Mouse (Mus musculus) midbrain, embryonic 13.5 days (tissue): ENCODE measurements around the gene Ncor1. TPM values are rescaled to one million over a fixed set of nuclear protein-coding genes. Genes with fewer than 3 reads are reported as not detected.
"Not testable (repeated sequence)": the region's sequence is repeated elsewhere in the genome, so short reads cannot be mapped to it uniquely, and the experiment has no call there.

Source experiments
- ATAC-seq: fragments of 200-750 bp; cut with Nextera tagmentation; 2 replicates; pipeline ENCODE4 v1.8.0; 2017; ENCODE audit warnings: mild to moderate bottlenecking, moderate TSS enrichment, moderate library complexity
- H3K27ac ChIP-seq: fragments of 300-500 bp; sonication (generic); 2 replicates; pipeline ENCODE4 v1.5.1; 2015; ENCODE audit warnings: inconsistent platforms, mild to moderate bottlenecking, moderate library complexity
- H3K27me3 ChIP-seq: fragments of 300-500 bp; sonication (generic); 2 replicates; pipeline ENCODE4 v1.6.1; 2015; ENCODE audit warnings: mild to moderate bottlenecking, inconsistent platforms
- H3K36me3 ChIP-seq: fragments of 300-500 bp; sonication (generic); 2 replicates; pipeline ENCODE4 v1.6.1; 2015; ENCODE audit warnings: mild to moderate bottlenecking, inconsistent platforms
- H3K4me1 ChIP-seq: fragments of 300-500 bp; sonication (generic); replicated peaks from 2 replicates; pipeline ENCODE4 v1.6.1; 2015; ENCODE audit warnings: inconsistent platforms
- H3K4me2 ChIP-seq: fragments of 300-500 bp; sonication (generic); replicated peaks from 2 replicates; pipeline ENCODE4 v1.6.1; 2015; ENCODE audit warnings: moderate library complexity, mild to moderate bottlenecking, inconsistent platforms
- H3K4me3 ChIP-seq: fragments of 300-500 bp; sonication (generic); replicated peaks from 2 replicates; pipeline ENCODE4 v1.5.1; 2015; ENCODE audit warnings: mild to moderate bottlenecking, inconsistent platforms
- H3K9ac ChIP-seq: fragments of 300-500 bp; sonication (generic); replicated peaks from 2 replicates; pipeline ENCODE4 v1.6.1; 2015; ENCODE audit warnings: mild to moderate bottlenecking, inconsistent platforms
- H3K9me3 ChIP-seq: fragments of 300-500 bp; sonication (generic); 2 replicates; pipeline ENCODE4 v1.6.1; 2016; ENCODE audit warnings: mild to moderate bottlenecking, inconsistent platforms
- WGBS: fragments of 180-500 bp; shearing (Covaris S2); methylation state at CpG from one replicate; pipeline ENCODE4 v1.1.7; 2015; 5-methylcytosine and 5-hydroxymethylcytosine counted together
- polyA plus RNA-seq: library from polyadenylated mRNA; unstranded; fragments of >200 nt; fragmentation: Nextera tagmentation; extraction: Ambion mirVana; gene quantifications from 2 replicates; pipeline ENCODE4 v1.2.1, GENCODE M21; 2015

Gene Ncor1
- polyA plus RNA-seq, 1 experiment from 2014 or later, result 174 TPM

DNA sequence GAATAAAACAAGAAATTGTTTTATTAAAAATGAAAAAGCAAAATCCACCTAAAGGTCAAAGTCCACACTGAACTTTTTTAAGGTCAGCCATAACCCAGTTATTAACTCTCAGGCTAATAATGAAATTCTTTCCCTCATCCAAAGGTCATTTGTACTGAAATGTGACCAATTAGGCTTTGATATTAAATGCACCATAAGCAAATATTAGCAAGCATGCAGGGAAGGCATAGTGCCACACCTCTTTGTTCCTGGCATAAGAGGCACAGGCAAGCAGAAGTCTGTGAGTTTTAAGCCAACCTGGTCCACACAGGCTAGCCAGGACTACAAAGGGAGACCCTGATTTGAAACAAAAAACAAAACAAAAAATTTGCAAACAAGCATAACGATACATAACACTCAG, 48.7 kb downstream of the Ncor1 start:
- 100% methylated on average over 1 of the region's 1 CpGs for WGBS

DNA sequence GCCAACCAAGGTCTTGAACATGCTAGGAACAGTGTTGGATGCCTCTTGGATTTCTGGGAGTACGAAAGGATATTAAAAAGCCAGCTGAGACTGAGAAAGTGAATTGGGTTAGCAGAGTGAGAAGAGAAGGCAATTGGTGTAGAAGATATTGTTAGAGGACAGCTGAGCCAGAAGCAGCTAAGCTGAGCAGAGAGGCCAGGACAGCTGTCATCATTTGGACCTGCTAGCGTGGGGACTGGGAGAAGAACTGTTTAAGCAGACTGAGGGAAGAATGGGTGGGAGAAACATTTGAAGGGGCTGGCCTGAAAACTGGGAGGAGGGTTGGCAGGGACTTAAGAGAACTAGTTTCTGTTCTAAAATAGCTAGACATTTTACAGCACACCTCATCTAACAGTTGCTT, 49.5 kb downstream of the Ncor1 start:
- Histone ChIP-seq H3K9me3 (no peaks in the 10 kb centered on the region), H3K4me1 (no peaks in the 10 kb centered on the region), H3K4me2 (no peak overlapping the region), H3K27ac (no peak overlapping the region), H3K27me3 (no peaks in the 10 kb centered on the region), H3K4me3 (no peak overlapping the region), H3K9ac (no peak overlapping the region), H3K36me3 (peaks cover 27% of the 10 kb centered on the region)
- no peak for ATAC-seq
- 89% methylated on average over 2 of the region's 2 CpGs for WGBS

More for the DNA sequence above, 48.7 kb downstream of the Ncor1 start:
- no peak overlapping the region for H3K27ac ChIP-seq
- ATAC-seq, result no peak
- H3K36me3 ChIP-seq, result peaks cover 34% of the 10 kb centered on the region
- no peaks in the 10 kb centered on the region for H3K9me3 ChIP-seq
- H3K4me2 ChIP-seq, result no peak overlapping the region
- no peak overlapping the region for H3K9ac ChIP-seq
- H3K4me3 ChIP-seq, result no peak overlapping the region
- H3K27me3 ChIP-seq, result no peaks in the 10 kb centered on the region
- H3K4me1 ChIP-seq, result no peaks in the 10 kb centered on the region

DNA sequence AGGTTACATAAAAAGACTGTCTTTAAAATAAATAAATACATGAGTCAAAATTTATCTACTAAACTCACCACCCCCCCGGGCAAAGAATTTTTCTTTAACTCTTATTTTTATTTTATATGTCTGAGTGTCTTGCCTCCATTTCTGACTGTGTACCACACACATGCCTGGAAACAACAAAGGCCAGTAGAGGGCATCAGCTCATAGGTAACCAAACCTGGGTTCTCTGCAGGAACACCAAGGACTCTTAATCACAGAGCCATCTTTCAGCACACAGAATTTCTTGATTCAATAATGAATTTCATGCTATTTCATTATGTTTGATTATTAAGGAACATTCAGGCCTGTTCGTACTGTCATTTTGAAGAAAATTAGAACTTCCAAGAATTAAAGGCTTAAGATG, 61.9 kb downstream of the Ncor1 start:
- H3K4me2 ChIP-seq, result no peak overlapping the region
- no peak overlapping the region for H3K27ac ChIP-seq
- 90% methylated on average over 2 of the region's 2 CpGs for WGBS
- H3K36me3 ChIP-seq, result peaks cover 34% of the 10 kb centered on the region
- H3K4me1 ChIP-seq, result no peaks in the 10 kb centered on the region
- no peaks in the 10 kb centered on the region for H3K27me3 ChIP-seq
- H3K9me3 ChIP-seq, result no peaks in the 10 kb centered on the region
- no peak overlapping the region for H3K4me3 ChIP-seq
- H3K9ac ChIP-seq, result no peak overlapping the region
- no peak for ATAC-seq

DNA sequence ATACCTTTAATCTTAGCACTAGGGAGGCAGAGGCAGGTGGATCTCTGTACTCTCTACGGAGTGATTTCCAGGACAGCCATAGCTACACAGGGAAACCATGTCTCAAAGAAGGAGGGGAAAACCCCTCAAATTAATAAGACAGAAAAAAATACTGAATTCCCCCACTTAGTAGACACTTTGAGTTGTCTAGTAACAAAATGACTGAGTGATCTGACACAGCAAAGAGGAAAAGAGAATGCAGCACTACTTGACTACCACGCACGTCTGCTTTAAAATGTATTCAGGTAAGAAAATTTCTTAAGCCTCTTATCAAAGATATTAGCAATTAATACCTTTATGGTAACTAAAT, 70.0 kb downstream of the Ncor1 start:
- H3K4me1 ChIP-seq, result no peaks in the 10 kb centered on the region
- WGBS, result 98% methylated on average over 3 of the region's 3 CpGs
- no peak overlapping the region for H3K9ac ChIP-seq
- no peak for ATAC-seq
- peaks cover 38% of the 10 kb centered on the region for H3K36me3 ChIP-seq
- H3K27ac ChIP-seq, result no peak overlapping the region
- H3K4me2 ChIP-seq, result no peak overlapping the region
- H3K4me3 ChIP-seq, result no peak overlapping the region
- no peaks in the 10 kb centered on the region for H3K27me3 ChIP-seq
- no peaks in the 10 kb centered on the region for H3K9me3 ChIP-seq

DNA sequence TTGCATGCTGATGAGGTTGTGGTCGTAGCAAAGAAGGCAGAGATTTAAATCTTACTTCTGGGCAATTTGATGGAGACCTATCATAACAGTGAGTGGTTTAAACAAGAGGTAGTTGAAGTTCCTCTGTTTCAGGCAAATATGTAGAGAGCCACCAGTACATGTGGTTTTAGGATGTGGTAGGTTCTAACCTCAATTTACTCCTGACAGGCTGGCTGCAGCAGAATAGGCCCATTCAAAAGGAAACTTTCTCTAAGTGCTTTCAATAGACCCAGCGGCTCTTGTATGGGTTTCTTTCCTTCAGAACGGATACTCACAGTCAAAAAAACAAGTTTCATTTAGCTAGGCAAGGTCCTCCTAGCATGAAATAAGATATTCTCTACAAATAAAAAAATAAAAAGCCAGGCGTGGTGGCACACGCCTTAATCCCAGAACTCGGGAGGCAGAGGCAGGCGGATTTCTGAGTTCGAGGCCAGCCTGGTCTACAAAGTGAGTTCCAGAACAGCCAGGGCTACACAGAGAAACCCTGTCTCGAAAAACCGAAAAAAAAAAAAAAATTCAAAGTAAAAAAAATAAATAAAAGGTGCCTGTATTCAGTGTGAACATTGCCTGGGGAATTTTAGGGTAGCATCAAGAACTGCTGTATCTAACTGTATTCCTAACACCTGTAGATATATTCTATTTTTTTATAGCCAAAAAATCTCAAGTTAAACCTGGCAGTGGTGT, 70.6 kb downstream of the Ncor1 start:
- WGBS, result 91% methylated on average over 10 of the region's 10 CpGs
- Histone ChIP-seq H3K4me2 (no peak overlapping the region), H3K4me3 (no peak overlapping the region), H3K27ac (no peak overlapping the region), H3K9ac (no peak overlapping the region), H3K36me3 (peaks cover 41% of the 10 kb centered on the region), H3K9me3 (no peaks in the 10 kb centered on the region), H3K27me3 (no peaks in the 10 kb centered on the region), H3K4me1 (no peaks in the 10 kb centered on the region)
- no peak for ATAC-seq

DNA sequence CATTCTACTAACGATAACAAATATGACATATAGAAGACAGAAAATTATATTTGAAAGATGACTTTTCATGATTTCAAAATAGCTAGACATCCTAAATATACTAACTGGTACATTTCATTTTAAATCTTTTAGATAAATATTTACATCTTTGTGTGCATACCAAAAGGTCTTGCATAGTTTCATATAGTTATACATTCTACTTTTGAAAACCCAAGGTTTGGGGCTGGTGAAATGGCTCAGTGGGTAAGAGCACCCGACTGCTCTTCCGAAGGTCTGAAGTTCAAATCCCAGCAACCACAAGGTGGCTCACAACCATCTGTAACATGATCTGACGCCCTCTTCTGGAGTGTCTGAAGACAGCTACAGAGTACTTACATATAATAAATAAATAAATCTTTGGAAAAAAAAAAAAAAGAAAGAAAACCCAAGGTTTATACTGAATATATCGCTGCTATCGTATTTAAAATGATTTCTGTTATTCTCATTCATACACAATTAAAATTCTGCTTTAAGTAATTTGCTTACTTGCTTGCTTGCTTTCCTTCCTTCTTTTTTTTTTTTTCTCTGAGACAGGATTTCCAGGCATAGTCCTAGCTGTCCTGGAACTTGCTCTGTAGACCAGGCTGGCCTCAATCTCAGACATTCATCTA, 81.0 kb downstream of the Ncor1 start:
- not testable (repeated sequence) for H3K4me3 ChIP-seq, H3K9me3 ChIP-seq, H3K27me3 ChIP-seq, H3K4me2 ChIP-seq, H3K27ac ChIP-seq, H3K4me1 ChIP-seq, ATAC-seq, H3K9ac ChIP-seq
- H3K36me3 ChIP-seq, result peaks cover 41% of the 10 kb centered on the region
- WGBS, result 89% methylated on average over 6 of the region's 6 CpGs

DNA sequence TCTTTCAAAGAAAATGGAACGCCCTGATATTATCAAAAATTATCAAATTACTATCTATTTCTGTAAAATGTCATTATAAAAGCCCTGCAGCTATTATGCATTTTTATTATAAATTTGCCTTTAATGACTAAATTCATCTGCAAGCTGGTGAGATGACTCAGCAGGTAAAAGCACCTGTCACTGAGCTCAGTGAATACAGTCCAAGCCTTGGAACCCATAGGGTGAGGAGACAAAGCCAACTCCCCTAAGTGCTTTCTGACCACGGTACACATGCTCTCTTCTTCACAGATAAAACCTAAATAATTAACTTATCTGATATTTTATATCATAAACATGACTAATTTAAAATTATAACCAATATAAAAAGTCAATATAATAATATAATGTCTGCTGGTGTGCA, 86.6 kb downstream of the Ncor1 start:
- Histone ChIP-seq H3K27ac (no peak overlapping the region), H3K9ac (no peak overlapping the region), H3K4me2 (no peak overlapping the region), H3K9me3 (no peaks in the 10 kb centered on the region), H3K36me3 (peaks cover 39% of the 10 kb centered on the region), H3K4me3 (no peak overlapping the region), H3K4me1 (no peaks in the 10 kb centered on the region), H3K27me3 (no peaks in the 10 kb centered on the region)
- WGBS, result 93% methylated on average over 2 of the region's 2 CpGs
- ATAC-seq, result no peak

DNA sequence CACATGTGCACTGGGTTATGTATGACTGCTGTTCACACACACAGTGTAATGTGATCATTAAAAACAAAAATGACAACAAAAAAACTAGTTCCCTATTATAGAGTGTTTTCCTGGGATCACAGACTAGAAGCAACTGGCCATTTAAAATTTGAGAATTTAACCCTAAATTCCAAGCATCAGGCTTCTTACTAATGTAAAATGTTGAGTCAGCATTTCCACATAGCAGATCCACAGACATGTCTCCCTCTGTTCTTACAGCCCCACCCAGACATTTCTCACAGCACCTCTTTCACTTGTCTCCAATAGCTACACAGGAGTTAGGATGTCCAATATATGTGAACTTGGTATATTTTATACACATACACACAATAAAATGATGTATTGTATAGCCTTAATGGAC, 88.4 kb downstream of the Ncor1 start:
- peaks cover 45% of the 10 kb centered on the region for H3K36me3 ChIP-seq
- H3K27ac ChIP-seq, result no peak overlapping the region
- H3K9ac ChIP-seq, result no peak overlapping the region
- ATAC-seq, result no peak
- no peak overlapping the region for H3K4me2 ChIP-seq
- no peaks in the 10 kb centered on the region for H3K9me3 ChIP-seq
- H3K4me3 ChIP-seq, result no peak overlapping the region
- no peaks in the 10 kb centered on the region for H3K27me3 ChIP-seq
- H3K4me1 ChIP-seq, result no peaks in the 10 kb centered on the region

DNA sequence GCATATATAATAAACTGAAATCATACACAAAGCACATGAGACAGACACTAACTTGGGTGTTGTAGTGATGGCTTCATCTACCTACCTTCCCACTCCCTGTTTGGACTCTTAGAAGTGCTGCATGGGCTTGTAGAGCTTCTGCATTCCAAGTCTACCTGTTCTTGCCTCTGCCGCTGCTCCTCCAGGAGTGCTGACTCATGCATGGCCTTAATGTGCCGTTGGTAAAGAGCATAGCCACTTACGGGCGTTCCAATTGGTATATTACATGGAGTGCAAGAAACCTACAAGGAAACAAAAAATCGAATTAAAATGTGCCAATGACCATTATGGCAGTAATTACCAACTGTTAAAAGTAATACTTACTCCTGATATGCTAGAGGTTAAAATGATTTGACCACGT, 91.5 kb downstream of the Ncor1 start:
- 93% methylated on average over 6 of the region's 6 CpGs for WGBS
- no peak overlapping the region for H3K4me2 ChIP-seq

DNA sequence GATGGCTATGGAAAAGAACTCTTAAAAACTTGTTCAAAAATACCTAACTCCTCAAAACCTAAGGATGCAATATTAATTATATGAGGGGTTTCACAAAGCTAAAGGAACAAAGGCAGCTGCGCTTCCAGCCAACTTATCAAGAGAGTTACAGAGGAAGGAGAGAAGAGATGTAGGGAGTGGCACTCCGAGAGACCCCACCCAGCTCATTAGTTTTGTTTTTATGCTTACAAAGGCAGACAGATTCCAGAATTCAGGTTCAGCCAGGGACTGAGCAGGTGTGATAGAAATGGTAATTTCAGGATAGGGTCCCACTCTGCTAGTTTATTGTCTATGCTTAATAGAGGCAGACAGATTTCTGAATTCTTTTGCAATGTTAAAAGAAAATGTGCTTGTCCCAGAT, 103.1 kb downstream of the Ncor1 start:
- WGBS, result 94% methylated on average over 2 of the region's 2 CpGs
- Histone ChIP-seq H3K9me3 (no peaks in the 10 kb centered on the region), H3K36me3 (peaks cover 58% of the 10 kb centered on the region), H3K27me3 (no peaks in the 10 kb centered on the region), H3K4me2 (no peak overlapping the region), H3K9ac (no peak overlapping the region), H3K27ac (no peak overlapping the region), H3K4me3 (no peak overlapping the region), H3K4me1 (no peaks in the 10 kb centered on the region)
- ATAC-seq, result no peak

More for the DNA sequence above, 91.5 kb downstream of the Ncor1 start:
- ATAC-seq, result no peak
- no peaks in the 10 kb centered on the region for H3K9me3 ChIP-seq
- no peaks in the 10 kb centered on the region for H3K27me3 ChIP-seq
- H3K27ac ChIP-seq, result no peak overlapping the region
- H3K36me3 ChIP-seq, result peaks cover 35% of the 10 kb centered on the region
- H3K4me3 ChIP-seq, result no peak overlapping the region
- H3K9ac ChIP-seq, result no peak overlapping the region
- no peaks in the 10 kb centered on the region for H3K4me1 ChIP-seq

DNA sequence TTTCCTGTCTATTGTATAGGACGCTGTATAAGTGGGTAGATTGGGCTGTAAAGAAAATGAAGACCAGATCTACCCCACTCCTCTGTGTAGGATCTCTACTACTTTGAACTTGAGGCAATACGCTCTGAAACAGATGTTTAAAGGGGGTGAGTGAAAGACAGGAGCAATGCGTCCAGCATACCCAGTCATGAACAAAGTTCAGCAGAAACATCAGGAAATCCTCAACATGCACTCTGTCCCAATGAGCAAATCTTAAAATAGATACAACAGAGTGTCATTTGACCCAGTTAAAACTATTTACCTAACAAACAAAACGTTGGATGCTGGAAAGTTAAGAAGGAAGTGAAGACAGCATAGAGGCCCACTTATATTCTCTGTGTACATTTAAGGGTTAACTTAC, 106.4 kb downstream of the Ncor1 start:
- ATAC-seq, result no peak
- Histone ChIP-seq H3K9me3 (no peaks in the 10 kb centered on the region), H3K4me3 (no peak overlapping the region), H3K27ac (no peak overlapping the region), H3K27me3 (no peaks in the 10 kb centered on the region), H3K4me2 (no peak overlapping the region), H3K9ac (no peak overlapping the region), H3K36me3 (peaks cover 70% of the 10 kb centered on the region), H3K4me1 (no peaks in the 10 kb centered on the region)
- WGBS, result 91% methylated on average over 4 of the region's 4 CpGs

DNA sequence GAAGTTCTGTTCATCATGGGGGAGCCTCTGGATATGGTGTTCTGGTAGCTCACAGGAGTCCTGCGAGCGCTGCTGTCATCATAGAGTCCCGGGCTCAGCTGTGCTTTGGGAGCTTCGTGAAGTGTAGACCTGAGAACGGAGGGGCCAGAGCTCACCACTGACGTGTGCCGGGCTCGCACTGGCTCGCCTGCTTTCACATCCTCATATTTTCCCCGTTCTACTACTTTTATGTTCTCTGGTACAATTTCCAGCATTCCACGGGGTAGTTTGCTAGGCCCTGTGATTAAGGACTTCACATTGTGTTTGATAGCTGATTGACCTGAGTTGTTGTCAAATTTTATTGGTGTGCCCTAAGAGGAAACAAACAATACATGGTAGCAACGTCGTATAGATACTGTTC, 115.3 kb downstream of the Ncor1 start:
- no peaks in the 10 kb centered on the region for H3K4me1 ChIP-seq
- H3K36me3 ChIP-seq, result peaks cover 70% of the 10 kb centered on the region
- H3K27ac ChIP-seq, result no peak overlapping the region
- no peak for ATAC-seq
- no peaks in the 10 kb centered on the region for H3K9me3 ChIP-seq
- no peak overlapping the region for H3K9ac ChIP-seq
- WGBS, result 95% methylated on average over 13 of the region's 13 CpGs
- no peaks in the 10 kb centered on the region for H3K27me3 ChIP-seq
- no peak overlapping the region for H3K4me2 ChIP-seq
- H3K4me3 ChIP-seq, result no peak overlapping the region

DNA sequence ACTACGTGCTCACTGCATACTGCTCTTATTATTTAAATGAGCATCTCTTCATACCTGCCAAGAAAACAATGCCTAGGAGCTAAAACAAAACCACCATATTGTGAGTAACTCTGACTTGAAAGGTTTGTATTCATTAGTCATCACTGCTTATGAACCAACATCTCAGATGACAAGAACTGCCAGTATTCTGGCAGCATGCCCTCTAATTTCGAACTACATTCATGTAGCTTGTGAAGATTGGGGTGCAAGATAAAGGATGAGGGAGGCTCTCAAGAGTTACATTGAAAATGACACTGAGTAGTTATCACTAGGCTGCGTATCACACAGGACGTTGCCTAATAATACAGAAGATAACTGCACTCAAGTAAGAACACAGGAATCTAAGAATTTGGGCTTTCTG, 126.1 kb downstream of the Ncor1 start:
- no peaks in the 10 kb centered on the region for H3K27me3 ChIP-seq
- no peak overlapping the region for H3K4me3 ChIP-seq
- no peak overlapping the region for H3K27ac ChIP-seq
- no peaks in the 10 kb centered on the region for H3K4me1 ChIP-seq
- H3K9ac ChIP-seq, result no peak overlapping the region
- no peaks in the 10 kb centered on the region for H3K9me3 ChIP-seq
- 92% methylated on average over 4 of the region's 4 CpGs for WGBS
- ATAC-seq, result no peak
- no peak overlapping the region for H3K4me2 ChIP-seq
- peaks cover 84% of the 10 kb centered on the region for H3K36me3 ChIP-seq
